Mouse (Mus musculus) kidney, embryonic 14.5 days (tissue): ENCODE data around the gene Gemin5. TPM values are rescaled to one million over a fixed set of nuclear protein-coding genes. Genes with fewer than 3 reads are reported as not detected.

Experiments used
- ATAC-seq: fragments of 200-750 bp; cut with Nextera tagmentation; 2 replicates; pipeline ENCODE4 v1.8.0; 2017; ENCODE audit warnings: moderate number of reproducible peaks, mild to moderate bottlenecking, moderate TSS enrichment, moderate library complexity; ENCODE audit not compliant: low FRiP score, low TSS enrichment
- H3K27ac ChIP-seq: fragments of 300-500 bp; sonication (generic); 2 replicates; pipeline ENCODE4 v1.5.1; 2014; ENCODE audit warnings: low read depth, mild to moderate bottlenecking, low read length, moderate library complexity, mixed read lengths
- H3K27me3 ChIP-seq: fragments of 300-500 bp; sonication (generic); 2 replicates; pipeline ENCODE4 v1.6.1; 2014; ENCODE audit warnings: mild to moderate bottlenecking, low read length; ENCODE audit not compliant: control insufficient read depth, insufficient read depth
- H3K36me3 ChIP-seq: fragments of 300-500 bp; sonication (generic); 2 replicates; pipeline ENCODE4 v1.6.1; 2014; ENCODE audit warnings: low read length, mixed read lengths; ENCODE audit not compliant: control insufficient read depth, insufficient read depth
- H3K4me1 ChIP-seq: fragments of 300-500 bp; sonication (generic); 2 replicates; pipeline ENCODE4 v1.6.1; 2014; ENCODE audit warnings: low read length, mixed read lengths; ENCODE audit not compliant: control insufficient read depth, insufficient read depth
- H3K4me2 ChIP-seq: fragments of 300-500 bp; sonication (generic); replicated peaks from 2 replicates; pipeline ENCODE4 v1.6.1; 2014; ENCODE audit warnings: low read depth, mild to moderate bottlenecking, low read length
- H3K4me3 ChIP-seq: fragments of 300-500 bp; sonication (generic); 2 replicates; pipeline ENCODE4 v1.5.1; 2014; ENCODE audit warnings: mild to moderate bottlenecking, low read length
- H3K9ac ChIP-seq: fragments of 300-500 bp; sonication (generic); 2 replicates; pipeline ENCODE4 v1.6.1; 2014; ENCODE audit warnings: low read depth, mild to moderate bottlenecking, low read length, moderate library complexity
- H3K9me3 ChIP-seq: fragments of 300-500 bp; sonication (generic); 2 replicates; pipeline ENCODE4 v1.6.1; 2016; ENCODE audit warnings: low read length; ENCODE audit not compliant: control insufficient read depth
- WGBS: fragments of 180-500 bp; shearing (Covaris S2); extraction: QIAGEN DNeasy Blood & Tissue Kit; methylation state at CpG from one replicate; pipeline ENCODE4 v1.1.7; 2014; 5-methylcytosine and 5-hydroxymethylcytosine counted together
- polyA plus RNA-seq: library from polyadenylated mRNA; unstranded; fragments of >200 nt; fragmentation: Nextera tagmentation; extraction: Ambion mirVana; gene quantifications from 2 replicates; pipeline ENCODE4 v1.2.1, GENCODE M21; 2014

Gene Gemin5
- polyA plus RNA-seq, 1 experiment from 2014 or later: 35.7 TPM

GRCm38 (mm10) chr11:58127544-58127943 is 40.8 kb downstream of the Gemin5 start:
- Histone ChIP-seq H3K9me3 (no peaks in the 10 kb centered on the region), H3K36me3 (peaks cover 91% of the 10 kb centered on the region), H3K27me3 (no peaks in the 10 kb centered on the region), H3K4me2 (no peak overlapping the region), H3K4me3 (no peak overlapping the region), H3K9ac (no peak overlapping the region), H3K27ac (no peak overlapping the region), H3K4me1 (no peaks in the 10 kb centered on the region)
- 84% methylated on average over 2 of the region's 2 CpGs for whole genome bisulfite sequencing
- no peak for ATAC-seq

GRCm38 (mm10) chr11:58126397-58127160 is 41.8 kb downstream of the Gemin5 start:
- Histone ChIP-seq H3K4me3 (no peak overlapping the region), H3K27me3 (no peaks in the 10 kb centered on the region), H3K4me1 (no peaks in the 10 kb centered on the region), H3K27ac (no peak overlapping the region), H3K9me3 (no peaks in the 10 kb centered on the region), H3K9ac (no peak overlapping the region), H3K36me3 (peaks cover 88% of the 10 kb centered on the region), H3K4me2 (no peak overlapping the region)
- no peak for ATAC-seq
- WGBS: 37% methylated on average over 7 of the region's 7 CpGs

GRCm38 (mm10) chr11:58125021-58125420 is 43.3 kb downstream of the Gemin5 start:
- 87% methylated on average over 11 of the region's 11 CpGs for WGBS
- ATAC-seq: no peak
- H3K4me2 ChIP-seq: no peak overlapping the region
- H3K4me1 ChIP-seq: no peaks in the 10 kb centered on the region
- no peak overlapping the region for H3K27ac ChIP-seq
- peaks cover 90% of the 10 kb centered on the region for H3K36me3 ChIP-seq
- H3K27me3 ChIP-seq: no peaks in the 10 kb centered on the region
- no peaks in the 10 kb centered on the region for H3K9me3 ChIP-seq
- no peak overlapping the region for H3K9ac ChIP-seq
- no peak overlapping the region for H3K4me3 ChIP-seq

GRCm38 (mm10) chr11:58123711-58124110 is 44.6 kb downstream of the Gemin5 start:
- Histone ChIP-seq H3K36me3 (peaks cover 91% of the 10 kb centered on the region), H3K9ac (no peak overlapping the region), H3K9me3 (no peaks in the 10 kb centered on the region), H3K4me2 (no peak overlapping the region), H3K27me3 (no peaks in the 10 kb centered on the region), H3K4me3 (no peak overlapping the region), H3K27ac (no peak overlapping the region), H3K4me1 (no peaks in the 10 kb centered on the region)
- no peak for ATAC-seq
- 91% methylated on average over 2 of the region's 2 CpGs for WGBS

- Histone ChIP-seq H3K4me2 (no peak overlapping the region), H3K4me1 (no peaks in the 10 kb centered on the region), H3K27me3 (no peaks in the 10 kb centered on the region), H3K36me3 (peaks cover 91% of the 10 kb centered on the region), H3K9me3 (no peaks in the 10 kb centered on the region), H3K9ac (no peak overlapping the region), H3K27ac (no peak overlapping the region), H3K4me3 (no peak overlapping the region)
- 81% methylated on average over 9 of the region's 9 CpGs for WGBS
- ATAC-seq: no peak
Observed at GRCm38 (mm10) chr11:58121351-58121750, 47.0 kb downstream of the Gemin5 start.

- no peak overlapping the region for H3K27ac ChIP-seq
- no peaks in the 10 kb centered on the region for H3K4me1 ChIP-seq
- no peak for ATAC-seq
- 90% methylated on average over 3 of the region's 3 CpGs for WGBS
- no peak overlapping the region for H3K4me3 ChIP-seq
- no peaks in the 10 kb centered on the region for H3K27me3 ChIP-seq
- H3K36me3 ChIP-seq: peaks cover 89% of the 10 kb centered on the region
- H3K9ac ChIP-seq: no peak overlapping the region
- no peak overlapping the region for H3K4me2 ChIP-seq
- H3K9me3 ChIP-seq: no peaks in the 10 kb centered on the region
Observed at GRCm38 (mm10) chr11:58120655-58121054, 47.7 kb downstream of the Gemin5 start.

GRCm38 (mm10) chr11:58117044-58117652 is 51.2 kb downstream of the Gemin5 start:
- H3K36me3 ChIP-seq: peaks cover 91% of the 10 kb centered on the region
- no peaks in the 10 kb centered on the region for H3K4me1 ChIP-seq
- H3K4me2 ChIP-seq: no peak overlapping the region
- H3K4me3 ChIP-seq: no peak overlapping the region
- no peaks in the 10 kb centered on the region for H3K9me3 ChIP-seq
- WGBS: 92% methylated on average over 10 of the region's 10 CpGs
- no peak overlapping the region for H3K9ac ChIP-seq
- H3K27me3 ChIP-seq: no peaks in the 10 kb centered on the region
- H3K27ac ChIP-seq: no peak overlapping the region
- ATAC-seq: no peak

- no peak overlapping the region for H3K4me3 ChIP-seq
- H3K9me3 ChIP-seq: no peaks in the 10 kb centered on the region
- H3K4me1 ChIP-seq: no peaks in the 10 kb centered on the region
- no peak for ATAC-seq
- peaks cover 91% of the 10 kb centered on the region for H3K36me3 ChIP-seq
- H3K4me2 ChIP-seq: no peak overlapping the region
- no peak overlapping the region for H3K27ac ChIP-seq
- no peaks in the 10 kb centered on the region for H3K27me3 ChIP-seq
- 76% methylated on average over 1 of the region's 1 CpGs for WGBS
- no peak overlapping the region for H3K9ac ChIP-seq
Observed at GRCm38 (mm10) chr11:58116560-58116959, 51.8 kb downstream of the Gemin5 start.

GRCm38 (mm10) chr11:58107664-58108337 is 60.5 kb downstream of the Gemin5 start:
- H3K9me3 ChIP-seq: no peaks in the 10 kb centered on the region
- H3K27ac ChIP-seq: no peak overlapping the region
- WGBS: 72% methylated on average over 4 of the region's 4 CpGs
- H3K4me3 ChIP-seq: no peak overlapping the region
- H3K9ac ChIP-seq: no peak overlapping the region
- H3K36me3 ChIP-seq: peaks cover 30% of the 10 kb centered on the region
- H3K4me2 ChIP-seq: no peak overlapping the region
- peaks cover 19% of the 10 kb centered on the region for H3K4me1 ChIP-seq
- ATAC-seq: no peak
- no peaks in the 10 kb centered on the region for H3K27me3 ChIP-seq
